Mouse (Mus musculus) stomach, postnatal 0 days (tissue): ENCODE results near the gene Cog8. TPM values are rescaled to one million over a fixed set of nuclear protein-coding genes. Genes with fewer than 3 reads are reported as not detected.

Experiments
- ATAC-seq: fragments of 200-750 bp; cut with Nextera tagmentation; 2 replicates; pipeline ENCODE4 v1.8.0; 2017; ENCODE audit not compliant: low FRiP score, low TSS enrichment
- DNase-seq: peaks from one replicate; pipeline ENCODE4 v3.0.0-alpha.2; 2016; ENCODE audit warnings: low spot score
- H3K27ac ChIP-seq: fragments of 300-500 bp; sonication (generic); replicated peaks from 2 replicates; pipeline ENCODE4 v1.5.1; 2014; ENCODE audit warnings: mild to moderate bottlenecking, control low read depth
- H3K27me3 ChIP-seq: fragments of 300-500 bp; sonication (generic); 2 replicates; pipeline ENCODE4 v1.6.1; 2014; ENCODE audit warnings: low read length; ENCODE audit not compliant: control insufficient read depth, insufficient read depth
- H3K36me3 ChIP-seq: fragments of 300-500 bp; sonication (generic); 2 replicates; pipeline ENCODE4 v1.6.1; 2014; ENCODE audit warnings: low read length, mixed read lengths; ENCODE audit not compliant: control insufficient read depth, insufficient read depth
- H3K4me1 ChIP-seq: fragments of 300-500 bp; sonication (generic); replicated peaks from 2 replicates; pipeline ENCODE4 v1.6.1; 2014; ENCODE audit warnings: antibody characterized with exemption; ENCODE audit not compliant: control insufficient read depth, insufficient read depth
- H3K4me2 ChIP-seq: fragments of 300-500 bp; sonication (generic); replicated peaks from 2 replicates; pipeline ENCODE4 v1.6.1; 2014; ENCODE audit warnings: low read depth, mild to moderate bottlenecking, control low read depth, moderate library complexity
- H3K4me3 ChIP-seq: fragments of 300-500 bp; sonication (generic); 2 replicates; pipeline ENCODE4 v1.5.1; 2014; ENCODE audit warnings: low read depth, low read length, control low read depth
- H3K9ac ChIP-seq: fragments of 300-500 bp; sonication (generic); 2 replicates; pipeline ENCODE4 v1.6.1; 2014; ENCODE audit warnings: mild to moderate bottlenecking, low read length, control low read depth, mixed read lengths
- H3K9me3 ChIP-seq: fragments of 300-500 bp; sonication (generic); 2 replicates; pipeline ENCODE4 v1.6.1; 2016; ENCODE audit warnings: low read length; ENCODE audit not compliant: control insufficient read depth
- CTCF ChIP-seq: IDR thresholded peaks from 2 replicates; pipeline ENCODE4 v1.5.1; 2016; ENCODE audit warnings: antibody characterized with exemption, low read depth, mild to moderate bottlenecking, moderate library complexity
- EP300 ChIP-seq: optimal IDR thresholded peaks from 2 replicates; pipeline ENCODE3; 2016; ENCODE audit warnings: antibody characterized with exemption
- WGBS: fragments of 180-500 bp; shearing (Covaris S2); extraction: QIAGEN DNeasy Blood & Tissue Kit; methylation state at CpG from one replicate; pipeline ENCODE4 v1.1.7; 2014; 5-methylcytosine and 5-hydroxymethylcytosine counted together
- polyA plus RNA-seq: library from polyadenylated mRNA; unstranded; fragments of >200 nt; fragmentation: Nextera tagmentation; extraction: Ambion mirVana; gene quantifications from 2 replicates; pipeline ENCODE4 v1.2.1, GENCODE M21; 2015

Cog8 gene
- polyA plus RNA-seq, result 22.2 and 24.1 TPM in 2 replicates

DNA sequence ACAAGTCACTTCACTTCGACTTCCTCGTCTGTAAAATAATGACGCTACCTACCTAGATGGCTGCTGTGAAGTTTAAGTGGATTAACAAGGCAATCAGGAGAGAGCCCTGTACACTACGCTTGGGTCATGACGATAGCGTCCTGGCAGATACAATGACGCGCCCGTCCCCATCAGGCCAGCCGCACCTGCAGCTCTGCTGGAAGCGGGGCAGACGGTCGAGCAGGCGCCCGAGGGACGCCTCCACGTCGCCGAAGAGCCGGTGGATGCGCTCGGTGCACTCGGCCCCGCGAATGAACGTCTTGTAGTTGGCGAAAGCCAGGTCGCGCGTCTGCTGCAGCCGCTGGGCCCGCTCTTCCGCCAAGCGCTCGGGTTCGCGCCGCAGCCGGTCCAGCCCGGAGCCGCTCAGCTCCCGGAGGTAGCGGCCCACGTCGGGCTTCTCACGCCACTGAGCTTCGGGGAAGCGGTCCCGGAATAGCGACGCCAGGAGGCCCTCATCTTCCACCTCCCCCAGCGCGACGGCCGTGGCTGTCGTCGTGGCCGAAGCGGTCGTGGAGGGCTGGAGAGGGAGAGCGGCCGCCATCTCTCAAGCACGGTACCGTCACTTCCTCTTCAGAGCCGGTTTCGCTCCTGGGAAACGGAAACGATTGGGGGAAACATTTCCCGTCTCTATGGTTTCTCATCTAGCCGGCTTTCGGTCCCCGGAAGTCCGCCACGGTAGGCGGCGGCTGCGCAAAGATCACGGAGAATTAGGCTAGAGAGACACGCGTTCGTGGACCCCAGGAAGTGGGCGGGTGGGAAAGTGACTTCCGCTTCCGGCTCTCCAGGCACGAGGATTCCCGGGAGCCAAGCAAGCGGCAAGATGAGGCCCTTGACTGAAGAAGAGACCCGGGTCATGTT lies at the start of gene Cog8, which contains the start of gene Nip7:
Gene Cog8, minus strand, starts transcription at position 614 of the 897 bp plus-strand sequence.
Gene Nip7, plus strand, starts transcription at position 802 of the 897 bp plus-strand sequence.
- peak within 1 kb of the TSS; percentile 90 for H3K4me2 ChIP-seq
- peak within 1 kb of the TSS; percentile 94 for H3K9ac ChIP-seq
- ATAC-seq (peak; percentile 96), DNase-seq (peak; percentile 97)
- peak within 1 kb of the TSS; percentile 90 for H3K27ac ChIP-seq
- H3K36me3 ChIP-seq, result peaks cover 16% of the 10 kb centered on the region; the same call in 1 of the 2 replicates
- 0 out of 2 replicates have a peak, but pooled peaks cover 2% of the 10 kb centered on the region for H3K4me1 ChIP-seq
- peak within 1 kb of the TSS; percentile 96 for H3K4me3 ChIP-seq
- WGBS, result under 1% methylated on average over 87 of the region's 88 CpGs
- no peaks in the 10 kb centered on the region for H3K27me3 ChIP-seq
- TF ChIP-seq EP300, result no peak
- TF ChIP-seq CTCF, result no peak
- no peaks in the 10 kb centered on the region for H3K9me3 ChIP-seq

DNA sequence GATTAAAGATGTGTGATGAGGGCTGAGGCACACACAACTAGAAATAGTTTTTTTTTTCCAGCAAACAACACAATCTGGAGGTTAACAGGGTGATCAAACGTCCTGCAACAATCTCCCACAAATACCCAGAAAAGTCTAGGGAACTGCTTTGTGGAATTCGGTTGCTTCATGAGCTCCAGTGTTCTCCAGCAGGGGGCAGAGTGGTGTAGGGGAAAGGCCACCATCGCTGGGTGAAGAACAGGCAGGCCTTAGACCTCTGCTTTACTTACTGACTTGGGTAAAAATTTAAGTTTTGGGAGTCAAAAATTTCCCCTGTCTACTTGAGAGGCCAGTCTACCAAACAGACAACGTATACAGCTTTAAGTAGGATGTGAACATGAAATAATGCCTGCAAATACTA lies 48.1 kb upstream of the Cog8 start:
- TF ChIP-seq EP300 (no peak), CTCF (peak; percentile 90)
- DNase-seq, result peak; percentile 82
- no peak overlapping the region for H3K9ac ChIP-seq
- ATAC-seq, result peak; percentile 40; the same call in 1 of the 2 replicates
- no peak overlapping the region for H3K27ac ChIP-seq
- no peaks in the 10 kb centered on the region for H3K4me1 ChIP-seq
- no peak overlapping the region for H3K4me3 ChIP-seq
- H3K36me3 ChIP-seq, result no peaks in the 10 kb centered on the region
- no peaks in the 10 kb centered on the region for H3K27me3 ChIP-seq
- H3K9me3 ChIP-seq, result no peaks in the 10 kb centered on the region
- H3K4me2 ChIP-seq, result no peak overlapping the region
- WGBS, result 11% methylated on average over 4 of the region's 4 CpGs

DNA sequence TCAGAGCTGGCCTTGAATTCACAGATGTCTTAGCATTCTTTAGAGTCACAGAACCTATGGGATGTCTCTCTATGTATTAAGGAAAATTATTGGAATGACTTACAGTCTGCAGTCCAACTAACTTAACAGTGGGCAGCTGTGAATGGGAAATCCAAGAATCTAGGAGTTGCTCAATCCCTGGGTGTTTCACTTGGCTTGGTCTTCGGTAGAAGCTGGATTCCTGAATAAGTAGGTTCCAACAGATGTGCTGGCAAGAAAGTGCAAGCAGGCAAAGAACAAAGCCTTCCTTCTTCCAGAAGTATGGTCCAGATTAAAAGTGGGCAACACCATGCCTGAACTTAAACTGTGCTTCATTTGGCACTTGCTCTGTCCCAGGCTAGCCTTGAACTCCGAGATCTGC lies 44.1 kb upstream of the Cog8 start:
- ATAC-seq, result no peak
- Histone ChIP-seq H3K36me3 (no peaks in the 10 kb centered on the region), H3K4me3 (no peak overlapping the region), H3K9ac (no peak overlapping the region), H3K4me2 (no peak overlapping the region), H3K4me1 (no peaks in the 10 kb centered on the region), H3K9me3 (no peaks in the 10 kb centered on the region), H3K27ac (no peak overlapping the region), H3K27me3 (no peaks in the 10 kb centered on the region)
- no peak for TF ChIP-seq CTCF
- TF ChIP-seq EP300, result no peak
- DNase-seq, result no peak
- WGBS, result 64% methylated on average over 2 of the region's 2 CpGs

DNA sequence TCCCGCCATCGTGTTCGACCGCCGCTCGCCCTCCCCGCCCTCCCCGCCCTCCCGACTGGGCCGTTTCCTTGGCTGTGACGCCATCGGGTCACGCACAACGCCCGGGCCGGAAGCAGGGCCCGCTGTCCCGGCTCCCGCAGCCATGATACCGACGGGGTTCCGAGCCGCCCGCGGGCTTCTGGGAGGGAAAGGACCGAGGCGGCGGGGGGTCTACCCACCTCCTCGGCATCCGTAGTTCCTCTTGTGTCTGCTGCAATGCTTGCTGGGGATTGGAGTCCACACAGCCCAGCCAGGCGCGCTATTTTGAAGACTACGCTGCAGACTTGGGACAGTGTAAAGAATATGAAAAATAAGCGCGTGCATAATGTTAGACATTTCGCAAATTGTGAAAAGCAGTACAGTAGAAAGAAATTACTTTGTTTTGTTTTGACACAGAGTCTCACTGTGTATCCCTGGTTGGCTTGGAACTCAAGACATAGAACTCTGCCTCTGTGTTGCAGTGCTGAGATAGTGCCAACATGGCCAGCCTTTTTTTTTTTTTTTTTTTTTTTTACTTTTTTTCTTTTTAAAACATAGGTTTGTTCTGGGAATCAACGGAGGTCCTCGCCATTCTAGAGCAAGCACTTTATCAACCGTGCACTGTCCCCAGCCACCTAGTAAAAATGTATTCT lies 40.0 kb upstream of the Cog8 start, which contains the start of gene Terf2:
Gene Terf2, minus strand, starts transcription at position 182 of the 671 bp plus-strand sequence.
- no peaks in the 10 kb centered on the region; the same call in 1 of the 2 replicates for H3K4me1 ChIP-seq
- 6% methylated on average over 27 of the region's 39 CpGs for WGBS
- H3K4me3 ChIP-seq, result peak within 1 kb of the TSS; percentile 86
- peak within 1 kb of the TSS; percentile 62 for H3K4me2 ChIP-seq
- H3K9me3 ChIP-seq, result no peaks in the 10 kb centered on the region
- peak within 1 kb of the TSS; percentile 97 for H3K27ac ChIP-seq
- peak; percentile 96 for ATAC-seq
- TF ChIP-seq CTCF, result no peak
- peak within 1 kb of the TSS; percentile 89 for H3K9ac ChIP-seq
- H3K27me3 ChIP-seq, result no peaks in the 10 kb centered on the region
- peak; percentile 95 for DNase-seq
- no peaks in the 10 kb centered on the region for H3K36me3 ChIP-seq

DNA sequence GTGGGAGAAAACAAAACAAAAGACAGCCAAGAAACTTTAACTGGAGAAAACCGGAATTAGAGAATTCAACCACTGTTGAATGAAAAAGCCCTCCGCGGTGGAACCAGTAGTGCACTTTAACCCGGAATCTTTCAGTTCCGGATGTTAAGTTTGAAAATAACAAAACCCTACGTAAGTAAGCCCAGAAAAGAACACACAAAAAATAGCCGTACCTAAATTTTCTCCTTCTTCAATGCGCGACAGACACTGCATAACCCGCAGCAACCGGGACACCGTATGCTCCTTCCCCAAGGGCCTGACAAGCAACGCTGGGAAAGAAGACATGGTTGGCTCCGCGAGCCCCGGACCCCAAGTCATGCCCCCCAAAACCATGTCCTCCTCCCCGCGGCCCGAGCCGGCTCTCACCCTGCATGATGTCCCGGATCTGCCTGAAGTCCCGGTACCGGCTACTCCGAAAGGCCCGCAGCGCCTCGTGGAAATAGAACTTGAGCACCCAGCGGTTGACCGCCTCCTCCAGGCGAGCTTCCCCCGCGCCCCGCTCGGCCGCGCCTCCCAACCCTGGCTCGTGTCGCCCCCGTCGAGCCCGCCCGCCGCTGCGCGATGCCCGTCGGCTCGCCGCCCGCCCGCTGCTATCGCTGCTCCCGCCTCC lies 39.4 kb upstream of the Cog8 start:
- no peak; the same call in 1 of the 2 replicates for ATAC-seq
- Histone ChIP-seq H3K4me1 (no peaks in the 10 kb centered on the region; the same call in 1 of the 2 replicates), H3K9me3 (no peaks in the 10 kb centered on the region), H3K36me3 (no peaks in the 10 kb centered on the region), H3K4me2 (peak overlapping the region; percentile 62), H3K4me3 (peak overlapping the region; percentile 86), H3K27ac (peak overlapping the region; percentile 97), H3K27me3 (no peaks in the 10 kb centered on the region), H3K9ac (peak overlapping the region; percentile 89)
- TF ChIP-seq CTCF (no peak), EP300 (no peak)
- WGBS, result 1% methylated on average over 49 of the region's 53 CpGs
- no peak for DNase-seq
